Mouse (Mus musculus) G1E (cell line): ENCODE measurements around the gene Esyt1.

Source experiments
- CTCF ChIP-seq: IDR thresholded peaks from 2 replicates; pipeline ENCODE4 v1.5.1; 2012; ENCODE audit warnings: low read depth, low read length, inconsistent platforms, mixed read lengths
- GATA1 ChIP-seq: IDR thresholded peaks from 2 replicates; pipeline ENCODE4 v1.6.1; 2012; ENCODE audit warnings: borderline replicate concordance, low read length, inconsistent platforms, mixed read lengths
- GATA2 ChIP-seq: IDR thresholded peaks from 2 replicates; pipeline ENCODE4 v1.6.1; 2012; ENCODE audit warnings: low read depth, low read length, inconsistent platforms, borderline replicate concordance
- POLR2AphosphoS5 ChIP-seq: IDR thresholded peaks from 2 replicates; pipeline ENCODE4 v1.6.1; 2012; ENCODE audit warnings: low read depth, low read length, inconsistent platforms; ENCODE audit not compliant: insufficient replicate concordance
- TAL1 ChIP-seq: conservative IDR thresholded peaks from 2 replicates; pipeline ENCODE4 v1.6.1; 2012; ENCODE audit warnings: low read depth, low read length, inconsistent platforms, mixed read lengths

DNA sequence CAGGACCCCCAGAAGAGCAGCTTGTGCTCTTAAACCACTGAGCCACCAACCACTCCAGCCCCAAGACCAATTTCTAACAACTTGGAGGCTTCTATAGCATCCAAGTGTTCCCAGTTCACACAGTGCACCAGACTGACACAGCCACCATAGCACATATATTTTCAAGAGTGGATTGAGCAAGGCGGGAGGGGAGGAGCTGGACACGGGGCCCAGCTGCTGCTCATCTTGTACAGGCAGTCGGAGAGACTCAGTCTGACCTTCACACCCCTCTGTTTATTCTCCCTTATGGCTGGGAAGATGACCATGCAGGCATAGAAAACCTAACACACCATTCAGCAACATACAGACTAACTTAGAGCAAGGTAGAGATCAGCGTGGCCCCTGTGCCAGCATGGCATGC lies 15.8 kb downstream of the Esyt1 start:
- no peak for TF ChIP-seq CTCF
- no peak for TF ChIP-seq GATA1
- no peak for TF ChIP-seq GATA2
- TF ChIP-seq TAL1, result no peak
- TF ChIP-seq POLR2AphosphoS5, result no peak
